Mouse (Mus musculus) lung, postnatal 0 days (tissue): ENCODE measurements around the gene Cldn18.

Experiments used
- CTCF ChIP-seq: IDR thresholded peaks from 2 replicates; pipeline ENCODE4 v1.5.1; 2016; ENCODE audit warnings: antibody characterized with exemption, mild to moderate bottlenecking
- EP300 ChIP-seq: IDR thresholded peaks from 2 replicates; pipeline ENCODE4 v1.6.1; 2016; ENCODE audit warnings: antibody characterized with exemption, mild to moderate bottlenecking, control low read depth

- TF ChIP-seq CTCF = peak; percentile 87
- no peak for TF ChIP-seq EP300
Measured at GRCm38 (mm10) chr9:99662406-99662805, 54.7 kb downstream of the Cldn18 start.
